13 mouse cellular contexts compared by ENCODE assay signal in genomic region chr6:53696921-53697320, GRCm38 (mm10).
DNase-seq lines count a peak whose midpoint lies in the region.
"Had no signal": no experiment of that assay in that cellular context is flagged by ENCODE, and none has a peak within 500 bp of the region (broad histone marks: within the 10 kb centered on the region; RNA-seq: fewer than 3 reads in every experiment).

No protein-coding gene starts in this region.

- DNase-seq in adrenal gland, postnatal 10 days: peak; percentile 32
- no peak for DNase-seq in adrenal gland, adult 18-20 months (ENCODE audit: low spot score in 2 of 2)
- DNase-seq in frontal cortex, postnatal 36 days (ENCODE audit: low spot score in 2 of 2): peak; percentile 11 to 12
- DNase-seq in frontal cortex, postnatal 25 days (ENCODE audit: low spot score in 2 of 2): no peak
- peak; percentile 50 to 68 for DNase-seq in right cerebral cortex, postnatal 10 days (ENCODE audit: low spot score in 2 of 2)
- DNase-seq in right cerebral cortex, adult 18-20 months: no peak
- DNase-seq in testis, postnatal 14 days (ENCODE audit: low spot score): peak; percentile 38
- no peak for DNase-seq in kidney, postnatal 4 days
- DNase-seq: gastrocnemius, adult 2 months; heart, postnatal 36 days; kidney, postnatal 14 days; lung, postnatal 36 days; thymus, postnatal 4 days had no signal

Comparison
In these comparisons a context has a peak if more than half of its experiments do, and no peak if none do; other contexts are left out.
1. DNase-seq: peak in adrenal gland, postnatal 10 days (single experiment), frontal cortex, postnatal 36 days (2 of 2), right cerebral cortex, postnatal 10 days (2 of 2) and testis, postnatal 14 days (single experiment); none in adrenal gland, adult 18-20 months (0 of 2), frontal cortex, postnatal 25 days (0 of 2), right cerebral cortex, adult 18-20 months (single experiment) and kidney, postnatal 4 days (0 of 2).